Mouse (Mus musculus) heart, postnatal 0 days (tissue): ENCODE results near the gene Fcrla.

Experiments used
- CTCF ChIP-seq: IDR thresholded peaks from 2 replicates; pipeline ENCODE4 v1.5.1; 2016; ENCODE audit warnings: antibody characterized with exemption, control low read depth, low read depth
- EP300 ChIP-seq: IDR thresholded peaks from 2 replicates; pipeline ENCODE4 v1.6.1; 2016; ENCODE audit warnings: antibody characterized with exemption, low read depth

- TF ChIP-seq CTCF (no peak), EP300 (no peak)
Observed at GRCm38 (mm10) chr1:170959791-170960190, 32.4 kb upstream of the Fcrla start.
